Mouse (Mus musculus): Measurements from ENCODE around the gene Pxt1. TPM values are rescaled to one million over a fixed set of nuclear protein-coding genes. Genes with fewer than 3 reads are reported as not detected.
"Not testable (repeated sequence)": the region's sequence is repeated elsewhere in the genome, so short reads cannot be mapped to it uniquely, and the experiment has no call there.

Gene Pxt1
- polyA plus RNA-seq (2014; fragmentation: Nextera tagmentation; extraction: Ambion mirVana), result 0.39 TPM in 1 of 2 replicates, not detected in the other

- Histone ChIP-seq H3K27ac (ENCODE audit: low read length) (no peak within 1 kb of the TSS), H3K4me1 (ENCODE audit: control insufficient read depth, insufficient read depth, low read length) (no peaks in the 10 kb centered on the region), H3K36me3 (ENCODE audit: control insufficient read depth, insufficient read depth, low read length) (no peaks in the 10 kb centered on the region), H3K9me3 (ENCODE audit: control insufficient read depth, low read depth, low read length) (no peaks in the 10 kb centered on the region), H3K4me3 (ENCODE audit: low read depth, low read length) (no peak within 1 kb of the TSS), H3K9ac (replicated peaks; ENCODE audit: low read depth, low read length) (no peak within 1 kb of the TSS), H3K27me3 (ENCODE audit: control insufficient read depth, insufficient read depth, low read length) (no peaks in the 10 kb centered on the region), H3K4me2 (replicated peaks; ENCODE audit: low read depth, low read length) (no peak within 1 kb of the TSS)
- ATAC-seq (ENCODE audit: insufficient number of reproducible peaks, insufficient read depth, low FRiP score, low read depth), result no peak
- 84% methylated on average over 7 of the region's 7 CpGs for WGBS
Observed at GRCm38 (mm10) chr17:28943740-28944139, at the start of gene Pxt1. Pxt1 (minus strand) TSS chr17:28943840.

GRCm38 (mm10) chr17:28993004-28993403, 49.4 kb upstream of the Pxt1 start:
- not testable (repeated sequence) for H3K9ac ChIP-seq (replicated peaks; ENCODE audit: low read depth, low read length); H3K27ac ChIP-seq (ENCODE audit: low read length); H3K4me2 ChIP-seq (replicated peaks; ENCODE audit: low read depth, low read length); ATAC-seq (ENCODE audit: insufficient number of reproducible peaks, insufficient read depth, low FRiP score, low read depth); H3K4me3 ChIP-seq (ENCODE audit: low read depth, low read length); H3K27me3 ChIP-seq (ENCODE audit: control insufficient read depth, insufficient read depth, low read length); H3K9me3 ChIP-seq (ENCODE audit: control insufficient read depth, low read depth, low read length); H3K4me1 ChIP-seq (ENCODE audit: control insufficient read depth, insufficient read depth, low read length)
- peaks cover 47% of the 10 kb centered on the region for H3K36me3 ChIP-seq (ENCODE audit: control insufficient read depth, insufficient read depth, low read length)
- 89% methylated on average over 1 of the region's 1 CpGs for WGBS

GRCm38 (mm10) chr17:28992105-28992504, 48.5 kb upstream of the Pxt1 start:
- 53% methylated on average over 7 of the region's 7 CpGs for WGBS
- Histone ChIP-seq H3K4me1 (ENCODE audit: control insufficient read depth, insufficient read depth, low read length) (no peaks in the 10 kb centered on the region), H3K4me3 (ENCODE audit: low read depth, low read length) (no peak overlapping the region), H3K27ac (ENCODE audit: low read length) (no peak overlapping the region), H3K4me2 (replicated peaks; ENCODE audit: low read depth, low read length) (no peak overlapping the region), H3K9me3 (ENCODE audit: control insufficient read depth, low read depth, low read length) (no peaks in the 10 kb centered on the region), H3K36me3 (ENCODE audit: control insufficient read depth, insufficient read depth, low read length) (peaks cover 45% of the 10 kb centered on the region), H3K27me3 (ENCODE audit: control insufficient read depth, insufficient read depth, low read length) (no peaks in the 10 kb centered on the region), H3K9ac (replicated peaks; ENCODE audit: low read depth, low read length) (no peak overlapping the region)
- ATAC-seq (ENCODE audit: insufficient number of reproducible peaks, insufficient read depth, low FRiP score, low read depth), result no peak

GRCm38 (mm10) chr17:28991286-28991685, 47.6 kb upstream of the Pxt1 start:
- WGBS, result 63% methylated on average over 9 of the region's 9 CpGs
- Histone ChIP-seq H3K27ac (ENCODE audit: low read length) (no peak overlapping the region), H3K4me2 (replicated peaks; ENCODE audit: low read depth, low read length) (no peak overlapping the region), H3K4me3 (ENCODE audit: low read depth, low read length) (no peak overlapping the region), H3K36me3 (ENCODE audit: control insufficient read depth, insufficient read depth, low read length) (peaks cover 48% of the 10 kb centered on the region), H3K9ac (replicated peaks; ENCODE audit: low read depth, low read length) (no peak overlapping the region), H3K4me1 (ENCODE audit: control insufficient read depth, insufficient read depth, low read length) (no peaks in the 10 kb centered on the region), H3K27me3 (ENCODE audit: control insufficient read depth, insufficient read depth, low read length) (no peaks in the 10 kb centered on the region), H3K9me3 (ENCODE audit: control insufficient read depth, low read depth, low read length) (no peaks in the 10 kb centered on the region)
- no peak for ATAC-seq (ENCODE audit: insufficient number of reproducible peaks, insufficient read depth, low FRiP score, low read depth)

- Histone ChIP-seq H3K36me3 (ENCODE audit: control insufficient read depth, insufficient read depth, low read length) (peaks cover 51% of the 10 kb centered on the region), H3K9ac (replicated peaks; ENCODE audit: low read depth, low read length) (no peak overlapping the region), H3K4me1 (ENCODE audit: control insufficient read depth, insufficient read depth, low read length) (no peaks in the 10 kb centered on the region), H3K27ac (ENCODE audit: low read length) (no peak overlapping the region), H3K4me3 (ENCODE audit: low read depth, low read length) (no peak overlapping the region), H3K9me3 (ENCODE audit: control insufficient read depth, low read depth, low read length) (no peaks in the 10 kb centered on the region), H3K27me3 (ENCODE audit: control insufficient read depth, insufficient read depth, low read length) (no peaks in the 10 kb centered on the region), H3K4me2 (replicated peaks; ENCODE audit: low read depth, low read length) (no peak overlapping the region)
- WGBS, result 76% methylated on average over 4 of the region's 4 CpGs
- no peak for ATAC-seq (ENCODE audit: insufficient number of reproducible peaks, insufficient read depth, low FRiP score, low read depth)
Observed at GRCm38 (mm10) chr17:28990060-28990459, 46.4 kb upstream of the Pxt1 start.

- H3K36me3 ChIP-seq (ENCODE audit: control insufficient read depth, insufficient read depth, low read length), result peaks cover 51% of the 10 kb centered on the region
- no peak overlapping the region for H3K4me3 ChIP-seq (ENCODE audit: low read depth, low read length)
- 82% methylated on average over 3 of the region's 3 CpGs for WGBS
- no peak overlapping the region for H3K4me2 ChIP-seq (replicated peaks; ENCODE audit: low read depth, low read length)
- no peak overlapping the region for H3K27ac ChIP-seq (ENCODE audit: low read length)
- H3K9ac ChIP-seq (replicated peaks; ENCODE audit: low read depth, low read length), result no peak overlapping the region
- H3K27me3 ChIP-seq (ENCODE audit: control insufficient read depth, insufficient read depth, low read length), result no peaks in the 10 kb centered on the region
- no peak for ATAC-seq (ENCODE audit: insufficient number of reproducible peaks, insufficient read depth, low FRiP score, low read depth)
- H3K9me3 ChIP-seq (ENCODE audit: control insufficient read depth, low read depth, low read length), result no peaks in the 10 kb centered on the region
- no peaks in the 10 kb centered on the region for H3K4me1 ChIP-seq (ENCODE audit: control insufficient read depth, insufficient read depth, low read length)
Observed at GRCm38 (mm10) chr17:28988996-28989395, 45.4 kb upstream of the Pxt1 start.

GRCm38 (mm10) chr17:28988291-28988690, 44.7 kb upstream of the Pxt1 start:
- Histone ChIP-seq H3K9ac (replicated peaks; ENCODE audit: low read depth, low read length) (no peak overlapping the region), H3K4me2 (replicated peaks; ENCODE audit: low read depth, low read length) (no peak overlapping the region), H3K27me3 (ENCODE audit: control insufficient read depth, insufficient read depth, low read length) (no peaks in the 10 kb centered on the region), H3K36me3 (ENCODE audit: control insufficient read depth, insufficient read depth, low read length) (peaks cover 52% of the 10 kb centered on the region), H3K4me3 (ENCODE audit: low read depth, low read length) (no peak overlapping the region), H3K27ac (ENCODE audit: low read length) (no peak overlapping the region), H3K9me3 (ENCODE audit: control insufficient read depth, low read depth, low read length) (no peaks in the 10 kb centered on the region), H3K4me1 (ENCODE audit: control insufficient read depth, insufficient read depth, low read length) (no peaks in the 10 kb centered on the region)
- 64% methylated on average over 4 of the region's 4 CpGs for WGBS
- ATAC-seq (ENCODE audit: insufficient number of reproducible peaks, insufficient read depth, low FRiP score, low read depth), result no peak

GRCm38 (mm10) chr17:28987713-28988112, 44.1 kb upstream of the Pxt1 start:
- H3K27ac ChIP-seq (ENCODE audit: low read length), result no peak overlapping the region
- no peaks in the 10 kb centered on the region for H3K27me3 ChIP-seq (ENCODE audit: control insufficient read depth, insufficient read depth, low read length)
- H3K4me3 ChIP-seq (ENCODE audit: low read depth, low read length), result no peak overlapping the region
- no peaks in the 10 kb centered on the region for H3K4me1 ChIP-seq (ENCODE audit: control insufficient read depth, insufficient read depth, low read length)
- no peak overlapping the region for H3K9ac ChIP-seq (replicated peaks; ENCODE audit: low read depth, low read length)
- H3K4me2 ChIP-seq (replicated peaks; ENCODE audit: low read depth, low read length), result no peak overlapping the region
- peaks cover 57% of the 10 kb centered on the region for H3K36me3 ChIP-seq (ENCODE audit: control insufficient read depth, insufficient read depth, low read length)
- H3K9me3 ChIP-seq (ENCODE audit: control insufficient read depth, low read depth, low read length), result no peaks in the 10 kb centered on the region
- WGBS, result 57% methylated on average over 4 of the region's 4 CpGs
- no peak for ATAC-seq (ENCODE audit: insufficient number of reproducible peaks, insufficient read depth, low FRiP score, low read depth)

- no peak overlapping the region for H3K27ac ChIP-seq (ENCODE audit: low read length)
- H3K9me3 ChIP-seq (ENCODE audit: control insufficient read depth, low read depth, low read length), result no peaks in the 10 kb centered on the region
- H3K4me2 ChIP-seq (replicated peaks; ENCODE audit: low read depth, low read length), result no peak overlapping the region
- no peaks in the 10 kb centered on the region for H3K4me1 ChIP-seq (ENCODE audit: control insufficient read depth, insufficient read depth, low read length)
- no peaks in the 10 kb centered on the region for H3K27me3 ChIP-seq (ENCODE audit: control insufficient read depth, insufficient read depth, low read length)
- H3K36me3 ChIP-seq (ENCODE audit: control insufficient read depth, insufficient read depth, low read length), result peaks cover 59% of the 10 kb centered on the region
- no peak for ATAC-seq (ENCODE audit: insufficient number of reproducible peaks, insufficient read depth, low FRiP score, low read depth)
- H3K9ac ChIP-seq (replicated peaks; ENCODE audit: low read depth, low read length), result no peak overlapping the region
- no peak overlapping the region for H3K4me3 ChIP-seq (ENCODE audit: low read depth, low read length)
Observed at GRCm38 (mm10) chr17:28986833-28987232, 43.2 kb upstream of the Pxt1 start.

Measured in stomach, embryonic 14.5 days (tissue).